Mouse (Mus musculus) testis, adult 2 months (tissue): Measurements from ENCODE around the gene Cyb561d1. TPM values are rescaled to one million over a fixed set of nuclear protein-coding genes. Genes with fewer than 3 reads are reported as not detected.

Source experiments
- H3K27ac ChIP-seq: fragments of 200-500 bp; 2 replicates; pipeline ENCODE4 v1.5.1; 2012; ENCODE audit warnings: low read depth, low read length; ENCODE audit not compliant: control insufficient read depth, insufficient read depth
- H3K27me3 ChIP-seq: fragments of 200-500 bp; 2 replicates; pipeline ENCODE4 v1.6.1; 2012; ENCODE audit warnings: mild to moderate bottlenecking, low read length, moderate library complexity; ENCODE audit not compliant: control insufficient read depth, insufficient read depth
- H3K36me3 ChIP-seq: fragments of 200-500 bp; 2 replicates; pipeline ENCODE4 v1.6.1; 2012; ENCODE audit warnings: mild to moderate bottlenecking, low read length; ENCODE audit not compliant: control insufficient read depth, insufficient read depth
- H3K4me1 ChIP-seq: fragments of 200-500 bp; 2 replicates; pipeline ENCODE4 v1.6.1; 2012; ENCODE audit warnings: low read length; ENCODE audit not compliant: control insufficient read depth, insufficient read depth
- H3K4me3 ChIP-seq: fragments of 200-500 bp; 2 replicates; pipeline ENCODE4 v1.5.1; 2012; ENCODE audit warnings: low read depth, mild to moderate bottlenecking, low read length, moderate library complexity, mixed read lengths; ENCODE audit not compliant: control insufficient read depth
- CTCF ChIP-seq: fragments of 200-500 bp; IDR thresholded peaks from 2 replicates; pipeline ENCODE4 v1.5.1; 2012; ENCODE audit warnings: low read depth, mild to moderate bottlenecking, inconsistent platforms, low read length, moderate library complexity; ENCODE audit not compliant: control insufficient read depth, insufficient read depth, insufficient replicate concordance
- POLR2A ChIP-seq: fragments of 200-500 bp; IDR thresholded peaks from 2 replicates; pipeline ENCODE4 v1.6.1; 2012; ENCODE audit warnings: low read depth, mild to moderate bottlenecking, inconsistent platforms, low read length, moderate library complexity; ENCODE audit not compliant: control insufficient read depth
- polyA plus RNA-seq: library from polyadenylated mRNA; depleted of rRNA; stranded (reverse); fragments of >200 nt; gene quantifications from 2 replicates; pipeline ENCODE4 v1.2.3, GENCODE M21; 2012

Gene Cyb561d1
- polyA plus RNA-seq, 1 experiment: 2.2 TPM

DNA sequence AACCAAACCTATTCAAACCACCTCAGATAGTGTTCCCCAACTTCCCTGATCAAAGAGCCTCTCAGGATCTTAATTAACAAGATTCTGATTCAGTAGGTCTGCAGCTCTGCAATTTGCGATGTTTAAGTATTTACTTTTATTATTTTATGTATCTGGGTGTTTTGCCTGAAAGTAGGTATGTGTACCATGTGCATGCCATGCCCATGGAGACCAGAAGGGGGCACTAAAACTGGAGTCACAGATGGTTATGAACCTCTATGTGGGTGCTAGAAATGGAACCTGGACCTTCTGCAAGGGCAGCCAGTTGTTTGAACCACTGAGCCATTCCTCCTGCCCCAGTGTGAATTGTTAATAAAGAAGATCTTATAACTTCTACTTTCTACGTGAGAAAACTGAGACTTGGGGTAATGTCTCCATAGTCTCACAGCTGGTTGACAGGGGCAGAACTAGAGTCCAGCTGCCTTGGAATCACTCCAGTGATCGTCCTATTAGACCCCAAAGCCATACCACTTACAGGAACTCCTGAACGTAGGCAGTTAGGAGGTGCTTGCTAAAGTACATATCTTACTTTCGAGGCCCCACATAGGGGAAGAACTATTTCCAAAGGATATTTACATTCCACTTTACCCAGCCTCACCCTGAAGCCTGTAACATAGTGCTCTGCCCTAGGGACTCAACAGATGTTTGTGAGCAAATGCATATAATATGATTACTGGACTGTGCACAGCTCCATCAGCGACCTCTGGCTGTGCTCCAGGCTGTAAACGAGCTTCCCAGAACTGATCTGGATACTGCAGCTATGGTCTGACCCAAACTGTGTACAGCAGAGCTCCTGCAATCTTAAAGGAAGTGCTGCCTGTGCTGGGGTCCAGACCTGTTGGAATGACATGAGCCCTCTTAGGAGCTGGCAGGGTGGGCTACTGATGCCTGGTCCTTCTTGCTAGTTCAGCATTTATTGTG, 22.0 kb downstream of the Cyb561d1 start:
- Histone ChIP-seq H3K27ac (no peak overlapping the region), H3K4me3 (no peak overlapping the region), H3K4me1 (peaks cover 3% of the 10 kb centered on the region; the same call in 1 of the 2 replicates), H3K36me3 (no peaks in the 10 kb centered on the region), H3K27me3 (no peaks in the 10 kb centered on the region)
- TF ChIP-seq CTCF: no peak
- TF ChIP-seq POLR2A: no peak

DNA sequence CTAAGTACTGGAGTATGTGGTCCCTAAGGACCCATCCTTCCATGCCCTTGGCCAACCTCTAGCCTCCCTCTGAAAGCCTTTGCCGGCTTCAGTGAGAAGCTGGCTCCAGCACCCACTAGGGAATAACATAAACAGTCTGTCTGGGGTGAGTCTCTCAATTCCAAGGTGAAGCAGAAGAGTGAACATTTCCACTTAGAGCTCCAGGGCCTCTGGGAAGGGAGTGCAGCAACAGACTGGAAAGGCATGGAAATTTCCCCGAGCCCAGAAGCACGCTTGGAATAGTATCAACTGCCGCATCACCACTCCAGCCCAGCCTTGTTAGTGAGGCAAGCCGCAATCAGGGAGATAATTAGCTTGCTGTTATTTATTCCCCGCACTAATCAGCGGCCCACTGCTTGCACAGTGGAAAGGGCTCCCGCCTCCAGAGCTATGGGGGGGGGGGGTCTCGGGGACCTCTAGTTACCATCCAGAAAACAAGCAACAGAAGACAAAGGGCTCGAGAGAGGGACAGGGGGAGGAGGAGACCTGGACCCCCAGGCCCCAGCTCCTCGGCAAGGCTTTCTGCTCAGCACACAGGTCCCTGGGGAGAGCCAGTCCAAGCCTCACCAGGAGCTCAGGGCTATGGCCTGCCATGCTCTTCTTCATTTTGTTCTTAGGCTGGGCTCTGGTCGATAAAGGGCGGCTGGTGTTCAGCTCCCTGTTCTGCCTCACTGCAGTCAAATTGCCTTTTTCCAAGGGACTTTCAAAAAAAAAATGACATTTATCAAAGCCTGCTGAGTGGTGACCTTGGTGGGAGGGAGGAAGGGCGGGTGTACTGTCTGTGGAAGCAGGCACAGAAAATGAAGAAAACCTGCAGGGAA, 26.1 kb downstream of the Cyb561d1 start:
- Histone ChIP-seq H3K4me3 (no peak overlapping the region), H3K27ac (no peak overlapping the region)

DNA sequence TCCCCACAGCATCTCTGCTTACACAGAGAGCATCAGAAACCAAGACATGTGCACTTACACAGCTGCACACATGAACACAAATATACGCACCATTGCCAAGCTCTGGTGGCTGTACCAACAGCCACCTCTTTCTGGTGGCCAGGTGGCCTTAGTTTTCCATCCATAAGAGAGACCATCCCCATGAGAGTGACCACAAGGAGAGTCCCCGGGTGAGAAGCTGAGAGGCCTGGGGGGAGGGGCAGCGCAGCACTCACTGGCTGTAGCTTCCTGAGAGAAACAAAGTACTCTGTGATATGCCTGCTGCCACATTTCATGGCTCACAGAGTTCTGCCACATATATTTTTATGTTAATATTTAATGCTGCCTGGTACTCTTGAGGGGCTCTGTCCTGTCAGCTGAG, 31.8 kb downstream of the Cyb561d1 start:
- H3K27ac ChIP-seq: no peak overlapping the region
- H3K4me3 ChIP-seq: no peak overlapping the region
- no peaks in the 10 kb centered on the region for H3K36me3 ChIP-seq
- no peak for TF ChIP-seq CTCF
- TF ChIP-seq POLR2A: no peak
- peaks cover 12% of the 10 kb centered on the region for H3K4me1 ChIP-seq
- H3K27me3 ChIP-seq: no peaks in the 10 kb centered on the region

More for the DNA sequence above, 26.1 kb downstream of the Cyb561d1 start:
- Histone ChIP-seq H3K36me3 (no peaks in the 10 kb centered on the region), H3K4me1 (peaks cover 3% of the 10 kb centered on the region; the same call in 1 of the 2 replicates), H3K27me3 (no peaks in the 10 kb centered on the region)
- no peak for TF ChIP-seq POLR2A
- TF ChIP-seq CTCF: no peak

DNA sequence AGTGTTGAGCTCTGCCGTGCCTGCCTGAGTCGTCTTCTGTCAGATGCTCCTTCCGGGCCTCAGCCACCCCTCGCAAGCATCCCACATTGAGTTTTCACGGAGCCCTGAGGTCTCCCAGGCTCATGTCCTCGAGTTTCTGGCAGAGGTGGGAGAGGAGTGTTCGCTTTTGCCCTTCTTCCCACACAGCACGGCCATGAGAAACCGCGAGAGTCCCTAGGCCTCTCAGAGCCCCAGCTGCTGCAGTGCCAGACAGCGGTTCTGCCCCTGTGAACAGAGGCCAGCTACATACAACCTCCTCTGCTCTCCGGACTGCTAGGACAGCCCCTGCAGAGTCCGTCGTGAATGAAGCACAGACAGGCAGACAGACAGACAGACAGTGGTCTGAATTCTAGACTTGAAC, 33.5 kb downstream of the Cyb561d1 start:
- no peaks in the 10 kb centered on the region for H3K36me3 ChIP-seq
- H3K4me3 ChIP-seq: no peak overlapping the region
- TF ChIP-seq CTCF (no peak), POLR2A (no peak)
- no peaks in the 10 kb centered on the region for H3K27me3 ChIP-seq
- no peak overlapping the region for H3K27ac ChIP-seq
- H3K4me1 ChIP-seq: peaks cover 14% of the 10 kb centered on the region

DNA sequence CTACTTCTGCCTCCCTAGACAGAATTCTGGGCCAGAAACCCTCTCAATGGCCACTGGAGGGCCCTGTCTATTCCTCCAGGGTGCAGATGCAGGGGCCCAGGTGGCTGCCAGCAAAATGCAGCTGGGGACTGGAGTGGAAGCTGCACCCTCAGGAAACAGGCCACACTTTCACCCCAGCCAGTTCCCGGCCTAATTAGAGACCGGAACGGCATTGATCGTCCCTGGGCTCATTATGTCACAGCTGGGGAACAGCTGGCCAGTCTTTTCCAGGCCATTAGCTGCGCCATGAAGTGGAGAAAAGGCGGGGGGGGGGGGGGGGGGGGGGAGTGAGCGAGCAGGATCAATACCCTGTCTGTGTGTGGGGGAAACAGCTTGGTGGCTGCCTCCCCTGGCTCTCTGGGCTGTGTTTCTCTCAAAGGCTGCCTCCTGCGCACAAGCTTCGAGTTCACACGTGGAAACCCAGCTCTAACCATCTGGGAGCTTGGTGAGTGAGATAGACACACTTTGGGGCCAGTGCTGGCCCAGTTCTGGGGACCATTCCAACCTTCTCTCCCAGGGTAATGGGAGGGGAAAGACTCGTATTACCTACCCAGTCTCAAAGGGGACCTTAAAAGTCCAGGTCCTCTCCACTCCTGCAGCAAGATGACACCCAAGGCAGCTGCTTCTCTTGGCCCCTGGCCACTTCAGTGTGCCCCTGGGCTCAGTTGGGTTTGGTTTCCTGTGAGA, 34.4 kb downstream of the Cyb561d1 start:
- Histone ChIP-seq H3K4me1 (peaks cover 14% of the 10 kb centered on the region), H3K27ac (no peak overlapping the region), H3K36me3 (no peaks in the 10 kb centered on the region), H3K27me3 (no peaks in the 10 kb centered on the region), H3K4me3 (no peak overlapping the region)
- no peak for TF ChIP-seq POLR2A
- no peak for TF ChIP-seq CTCF

DNA sequence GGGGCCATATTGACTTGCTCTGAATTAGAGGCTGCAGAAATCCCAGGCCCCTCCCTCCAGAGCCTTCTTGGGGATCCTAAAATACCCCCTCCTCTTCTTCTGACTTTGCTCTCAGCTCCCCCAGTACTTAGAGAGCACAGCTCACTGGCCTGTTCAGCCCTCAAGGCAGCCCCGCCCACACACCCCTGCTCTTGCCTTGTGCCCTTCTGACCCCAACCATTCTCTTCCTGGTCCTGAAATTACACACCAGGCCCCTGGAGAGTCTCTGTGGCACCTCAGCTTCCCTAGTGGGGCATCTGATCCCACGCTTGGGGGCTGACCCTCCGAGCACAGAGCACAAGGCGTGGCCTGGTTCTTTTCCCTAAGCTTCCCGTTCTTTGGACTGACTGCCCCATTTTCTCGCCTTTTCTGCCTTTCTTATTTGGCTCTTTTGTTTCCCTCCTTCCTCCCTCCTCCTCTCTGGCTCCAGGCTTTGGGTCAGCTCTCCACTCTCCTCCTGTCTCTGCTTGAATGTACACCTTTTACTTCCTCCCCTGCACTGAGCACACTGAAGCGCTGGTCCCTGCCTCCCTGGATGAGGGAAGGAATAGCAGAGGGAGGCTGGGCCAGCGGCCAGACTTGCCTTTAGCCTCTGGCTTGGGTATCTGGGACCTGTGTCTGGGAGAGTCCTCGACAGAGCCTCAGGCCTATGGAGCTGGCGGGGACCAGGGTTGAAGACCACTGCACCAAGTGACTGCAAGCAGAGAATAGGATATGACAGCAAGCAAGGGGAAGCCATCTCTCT, 35.3 kb downstream of the Cyb561d1 start:
- no peak for TF ChIP-seq CTCF
- TF ChIP-seq POLR2A: no peak
- H3K27me3 ChIP-seq: no peaks in the 10 kb centered on the region
- H3K4me3 ChIP-seq: no peak overlapping the region
- H3K27ac ChIP-seq: no peak overlapping the region
- H3K4me1 ChIP-seq: peaks cover 14% of the 10 kb centered on the region
- H3K36me3 ChIP-seq: no peaks in the 10 kb centered on the region
